Mouse (Mus musculus) ES-CJ7 (cell line): Measurements from ENCODE around the gene Elovl2.
"Not testable (repeated sequence)": the region's sequence is repeated elsewhere in the genome, so short reads cannot be mapped to it uniquely, and the experiment has no call there.

Experiments
- DNase-seq: peaks from one replicate; pipeline ENCODE4 v3.0.0; 2011; ENCODE audit warnings: low read depth, low spot score

Elovl2 gene

GRCm38 (mm10) chr13:41235181-41235580 lies 15.0 kb upstream of the Elovl2 start:
- no peak for DNase-seq

GRCm38 (mm10) chr13:41233241-41233640 lies 13.0 kb upstream of the Elovl2 start:
- DNase-seq: no peak

- no peak for DNase-seq
Measured at GRCm38 (mm10) chr13:41232209-41232608, 12.0 kb upstream of the Elovl2 start.

GRCm38 (mm10) chr13:41231389-41231983 lies 11.3 kb upstream of the Elovl2 start:
- DNase-seq: no peak

- no peak for DNase-seq
Measured at GRCm38 (mm10) chr13:41230256-41230655, 10.1 kb upstream of the Elovl2 start.

- no peak for DNase-seq
Measured at GRCm38 (mm10) chr13:41228060-41228459, 7.9 kb upstream of the Elovl2 start.

- no peak for DNase-seq
Measured at GRCm38 (mm10) chr13:41226513-41226912, 6.3 kb upstream of the Elovl2 start.

- peak; percentile 59 for DNase-seq
Measured at GRCm38 (mm10) chr13:41219687-41220303, 410 bp downstream of the Elovl2 start.

- no peak for DNase-seq
Measured at GRCm38 (mm10) chr13:41219056-41219455, 1.1 kb downstream of the Elovl2 start.

- DNase-seq: no peak
Measured at GRCm38 (mm10) chr13:41216236-41216635, 4.0 kb downstream of the Elovl2 start.

- DNase-seq: no peak
Measured at GRCm38 (mm10) chr13:41215669-41216068, 4.5 kb downstream of the Elovl2 start.

GRCm38 (mm10) chr13:41212558-41213322 lies 7.5 kb downstream of the Elovl2 start:
- DNase-seq: no peak

GRCm38 (mm10) chr13:41211276-41211675 lies 8.9 kb downstream of the Elovl2 start:
- no peak for DNase-seq

GRCm38 (mm10) chr13:41206241-41206640 lies 14.0 kb downstream of the Elovl2 start:
- DNase-seq: no peak

GRCm38 (mm10) chr13:41205568-41205967 lies 14.6 kb downstream of the Elovl2 start:
- not testable (repeated sequence) for DNase-seq

- no peak for DNase-seq
Measured at GRCm38 (mm10) chr13:41203691-41204090, 16.5 kb downstream of the Elovl2 start.

GRCm38 (mm10) chr13:41203289-41203688 lies 16.9 kb downstream of the Elovl2 start:
- no peak for DNase-seq

- DNase-seq: no peak
Measured at GRCm38 (mm10) chr13:41200861-41201260, 19.3 kb downstream of the Elovl2 start.

GRCm38 (mm10) chr13:41195640-41196333 lies 24.4 kb downstream of the Elovl2 start:
- no peak for DNase-seq

GRCm38 (mm10) chr13:41187886-41188285 lies 32.3 kb downstream of the Elovl2 start:
- no peak for DNase-seq

- peak; percentile 34 for DNase-seq
Measured at GRCm38 (mm10) chr13:41158426-41158825, 61.8 kb downstream of the Elovl2 start.

GRCm38 (mm10) chr13:41153146-41153545 lies 67.1 kb downstream of the Elovl2 start:
- peak; percentile 76 for DNase-seq
